Mouse (Mus musculus): Measurements from ENCODE around the gene Pex16. TPM values are rescaled to one million over a fixed set of nuclear protein-coding genes. Genes with fewer than 3 reads are reported as not detected.

The Pex16 gene
- polyA plus RNA-seq, 1 experiment from 2014 or later: 30.8 TPM

DNA sequence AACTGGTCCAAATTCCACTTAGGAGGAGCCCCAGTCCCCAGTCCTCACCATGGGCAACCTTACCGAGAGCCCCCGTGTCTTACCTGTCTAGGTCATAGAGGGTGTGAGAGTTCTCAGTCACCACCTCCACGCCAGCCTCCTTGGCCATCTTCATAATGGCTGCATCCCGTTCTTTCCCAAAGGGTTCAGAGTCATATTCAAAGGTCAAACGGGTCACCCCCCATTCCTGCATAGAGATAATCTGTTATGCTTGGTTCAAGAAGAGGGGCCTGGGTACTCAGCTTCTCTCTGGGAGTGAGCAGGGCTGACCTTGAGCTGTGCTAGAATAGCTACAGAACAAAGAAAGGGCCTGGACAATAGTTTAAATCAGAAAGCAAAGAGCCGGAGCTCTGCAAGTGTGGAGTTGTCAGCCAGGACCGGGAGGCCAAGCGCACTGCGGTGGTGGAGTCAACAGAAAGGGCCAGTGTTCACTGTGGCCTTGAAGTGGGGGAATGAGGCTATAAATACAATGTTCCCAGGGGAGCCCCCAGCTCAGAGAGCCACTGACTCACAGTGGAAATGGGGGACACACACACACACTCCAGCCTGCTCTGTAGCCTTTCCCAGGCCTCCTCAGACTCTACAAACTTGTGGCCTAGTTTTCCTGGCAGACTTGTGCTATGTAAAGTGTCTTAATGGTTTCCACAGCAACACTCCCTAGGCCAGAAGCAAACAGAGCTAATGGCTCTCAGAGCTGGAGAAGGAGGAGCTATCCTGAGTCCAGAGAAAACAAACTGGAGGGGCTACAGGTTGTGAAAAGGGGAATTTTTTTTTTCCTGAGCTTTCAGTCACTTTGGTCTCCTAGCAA, 50.2 kb downstream of the Pex16 start:
- peaks cover 46% of the 10 kb centered on the region for H3K4me1 ChIP-seq (ENCODE audit: insufficient read depth, low read depth, low read length)

DNA sequence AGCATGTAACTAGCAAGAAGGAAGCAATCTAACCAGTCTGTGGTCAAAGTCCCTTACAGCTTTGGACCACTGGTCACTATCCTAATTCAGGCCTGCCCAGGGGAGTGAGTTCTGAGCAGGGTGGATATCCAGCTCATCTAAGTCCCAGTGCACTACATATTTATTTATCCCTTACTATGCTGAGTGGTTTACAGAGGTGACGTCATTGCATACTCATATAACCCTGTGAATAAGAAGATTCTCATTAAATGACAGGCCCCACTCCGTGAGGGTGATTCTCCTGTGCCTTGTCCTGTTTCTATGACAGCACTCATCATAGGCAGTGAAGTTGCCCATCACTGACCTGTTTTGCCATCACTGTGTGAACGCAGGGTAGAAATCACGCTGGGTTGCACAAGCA, 50.9 kb downstream of the Pex16 start:
- peaks cover 29% of the 10 kb centered on the region for H3K36me3 ChIP-seq (ENCODE audit: insufficient read depth, low read length)
- peak overlapping the region; percentile 95; the same call in 1 of the 2 replicates for H3K27ac ChIP-seq (ENCODE audit: low read length)
- 69% methylated on average over 4 of the region's 4 CpGs for WGBS
- TF ChIP-seq EP300 (IDR thresholded peaks at IDR 0.05) (no peak), CTCF (IDR thresholded peaks at IDR 0.05) (no peak)
- DNase-seq (ENCODE audit: low spot score) (no peak), ATAC-seq (no peak)
- no peaks in the 10 kb centered on the region for H3K27me3 ChIP-seq (replicated peaks; ENCODE audit: insufficient read depth, low read length)
- peaks cover 51% of the 10 kb centered on the region for H3K4me1 ChIP-seq (ENCODE audit: insufficient read depth, low read depth, low read length)
- no peak overlapping the region for H3K4me3 ChIP-seq (ENCODE audit: low read depth, low read length)
- no peak overlapping the region for H3K4me2 ChIP-seq (replicated peaks; ENCODE audit: low read depth, low read length)
- H3K9me3 ChIP-seq (ENCODE audit: low read length): no peaks in the 10 kb centered on the region
- no peak overlapping the region for H3K9ac ChIP-seq (replicated peaks; ENCODE audit: low read depth)

More for the DNA sequence above, 50.2 kb downstream of the Pex16 start:
- Histone ChIP-seq H3K27ac (ENCODE audit: low read length) (peak overlapping the region; percentile 95), H3K4me3 (ENCODE audit: low read depth, low read length) (no peak overlapping the region), H3K27me3 (replicated peaks; ENCODE audit: insufficient read depth, low read length) (no peaks in the 10 kb centered on the region), H3K36me3 (ENCODE audit: insufficient read depth, low read length) (peaks cover 36% of the 10 kb centered on the region), H3K9me3 (ENCODE audit: low read length) (no peaks in the 10 kb centered on the region), H3K4me2 (replicated peaks; ENCODE audit: low read depth, low read length) (peak overlapping the region; percentile 25; the same call in 1 of the 2 replicates), H3K9ac (replicated peaks; ENCODE audit: low read depth) (peak overlapping the region; percentile 2; the same call in 1 of the 2 replicates)
- DNase-seq (ENCODE audit: low spot score): peak; percentile 96
- TF ChIP-seq CTCF (IDR thresholded peaks at IDR 0.05) (no peak), EP300 (IDR thresholded peaks at IDR 0.05) (peak; percentile 46; the same call in 1 of the 2 replicates)
- WGBS: 56% methylated on average over 9 of the region's 9 CpGs
- peak; percentile 71 for ATAC-seq

DNA sequence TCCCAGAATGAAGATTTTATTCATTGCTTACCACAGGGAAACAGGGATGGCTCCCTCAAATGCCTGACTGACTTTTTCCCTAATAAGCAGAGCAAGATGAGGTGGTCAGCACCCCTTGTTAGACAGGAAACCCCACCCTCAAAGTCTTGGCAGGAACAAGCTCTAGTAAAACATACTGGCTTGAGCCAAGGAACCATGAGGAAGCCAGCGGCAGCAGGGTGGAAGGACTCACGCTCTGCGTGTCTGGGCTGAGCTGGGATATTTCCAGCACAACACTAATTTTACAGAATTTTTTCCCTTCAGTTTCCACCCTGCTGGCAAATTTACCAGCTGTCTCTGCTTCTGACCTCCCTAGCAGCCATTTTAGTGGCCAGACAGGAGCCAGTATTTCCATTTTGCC, 52.0 kb downstream of the Pex16 start:
- TF ChIP-seq EP300 (IDR thresholded peaks at IDR 0.05) (peak; percentile 48; the same call in 1 of the 2 replicates), CTCF (IDR thresholded peaks at IDR 0.05) (no peak)
- Histone ChIP-seq H3K9ac (replicated peaks; ENCODE audit: low read depth) (no peak overlapping the region), H3K27ac (ENCODE audit: low read length) (peak overlapping the region; percentile 95), H3K4me1 (ENCODE audit: insufficient read depth, low read depth, low read length) (peaks cover 59% of the 10 kb centered on the region), H3K4me2 (replicated peaks; ENCODE audit: low read depth, low read length) (0 out of 2 replicates have a peak overlapping the region, but pooled peaks have one; percentile 6), H3K9me3 (ENCODE audit: low read length) (no peaks in the 10 kb centered on the region), H3K36me3 (ENCODE audit: insufficient read depth, low read length) (peaks cover 20% of the 10 kb centered on the region; the same call in 1 of the 2 replicates), H3K4me3 (ENCODE audit: low read depth, low read length) (no peak overlapping the region), H3K27me3 (replicated peaks; ENCODE audit: insufficient read depth, low read length) (no peaks in the 10 kb centered on the region)
- peak; percentile 61 for DNase-seq (ENCODE audit: low spot score)
- WGBS: 24% methylated on average over 3 of the region's 3 CpGs
- ATAC-seq: no peak

DNA sequence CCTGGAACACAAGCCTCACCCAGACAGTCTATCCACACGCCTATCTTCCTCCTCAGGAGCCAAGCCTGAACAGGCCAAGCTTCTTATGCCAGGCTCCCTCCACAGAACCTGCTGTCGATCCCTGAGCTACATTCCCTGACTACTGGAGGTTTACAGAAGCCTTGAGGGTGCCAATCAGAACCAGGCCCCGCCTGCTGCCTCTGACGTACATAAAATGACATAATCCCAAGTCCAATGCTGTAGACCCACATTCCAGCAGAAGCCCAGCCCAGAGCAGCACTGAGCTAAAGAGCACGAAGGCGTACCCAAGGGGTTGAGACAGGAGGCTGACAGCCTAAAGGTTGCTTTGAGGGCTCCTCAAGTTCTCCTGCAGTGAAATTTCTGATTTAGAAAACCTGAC, 53.4 kb downstream of the Pex16 start:
- TF ChIP-seq EP300 (IDR thresholded peaks at IDR 0.05) (peak; percentile 82; the same call in 1 of the 2 replicates), CTCF (IDR thresholded peaks at IDR 0.05) (peak; percentile 25; the same call in 1 of the 2 replicates)
- Histone ChIP-seq H3K27me3 (replicated peaks; ENCODE audit: insufficient read depth, low read length) (no peaks in the 10 kb centered on the region), H3K27ac (ENCODE audit: low read length) (peak overlapping the region; percentile 95), H3K9ac (replicated peaks; ENCODE audit: low read depth) (no peak overlapping the region; the same call in 1 of the 2 replicates), H3K4me3 (ENCODE audit: low read depth, low read length) (no peak overlapping the region), H3K9me3 (ENCODE audit: low read length) (no peaks in the 10 kb centered on the region), H3K4me1 (ENCODE audit: insufficient read depth, low read depth, low read length) (peaks cover 72% of the 10 kb centered on the region), H3K36me3 (ENCODE audit: insufficient read depth, low read length) (peaks cover 9% of the 10 kb centered on the region; the same call in 1 of the 2 replicates), H3K4me2 (replicated peaks; ENCODE audit: low read depth, low read length) (peak overlapping the region; percentile 2; the same call in 1 of the 2 replicates)
- ATAC-seq: peak; percentile 76
- WGBS: 19% methylated on average over 6 of the region's 6 CpGs
- DNase-seq (ENCODE audit: low spot score): peak; percentile 96

DNA sequence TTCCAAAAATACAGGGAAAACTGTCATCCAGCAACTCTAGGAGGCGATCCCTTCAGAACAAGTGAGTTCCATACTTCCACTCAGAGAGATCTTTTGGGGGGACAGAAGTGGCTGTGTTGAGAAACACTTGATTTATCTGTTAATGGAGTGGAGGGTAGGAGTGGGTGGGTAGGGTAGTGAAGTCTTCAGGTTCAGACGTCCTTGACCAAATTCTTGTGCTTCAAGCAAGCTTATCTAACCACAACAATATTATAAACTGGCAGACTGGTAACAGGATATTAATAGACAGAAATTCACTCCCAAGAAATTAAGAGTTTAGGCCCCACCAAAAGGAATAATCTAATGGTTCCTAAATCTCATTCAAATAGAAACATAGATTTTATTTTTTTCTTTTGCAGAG, 55.6 kb downstream of the Pex16 start:
- Histone ChIP-seq H3K4me3 (ENCODE audit: low read depth, low read length) (no peak overlapping the region), H3K9ac (replicated peaks; ENCODE audit: low read depth) (peak overlapping the region; percentile 13; the same call in 1 of the 2 replicates), H3K27me3 (replicated peaks; ENCODE audit: insufficient read depth, low read length) (no peaks in the 10 kb centered on the region), H3K4me1 (ENCODE audit: insufficient read depth, low read depth, low read length) (peaks cover 56% of the 10 kb centered on the region), H3K27ac (ENCODE audit: low read length) (peak overlapping the region; percentile 95), H3K9me3 (ENCODE audit: low read length) (no peaks in the 10 kb centered on the region), H3K36me3 (ENCODE audit: insufficient read depth, low read length) (no peaks in the 10 kb centered on the region), H3K4me2 (replicated peaks; ENCODE audit: low read depth, low read length) (peak overlapping the region; percentile 14; the same call in 1 of the 2 replicates)
- TF ChIP-seq CTCF (IDR thresholded peaks at IDR 0.05) (no peak), EP300 (IDR thresholded peaks at IDR 0.05) (peak; percentile 46; the same call in 1 of the 2 replicates)
- ATAC-seq (no peak), DNase-seq (ENCODE audit: low spot score) (peak; percentile 25)
- 55% methylated on average over 2 of the region's 2 CpGs for WGBS

Small RNA genes lying within 50 kb of the gene (microRNA-seq; reads per million reads assigned to microRNA genes)
- not detected for gene Mir7000

Other genes starting within 250 kb of the Pex16 start
- 17.1 and 18.7 TPM in 2 replicates for gene Large2, start 193 bp downstream of the Pex16 start, polyA plus RNA-seq (2015; fragmentation: Nextera tagmentation; extraction: Ambion mirVana)
- gene 1700029I15Rik, start 7.9 kb downstream of the Pex16 start, polyA plus RNA-seq (2015; fragmentation: Nextera tagmentation; extraction: Ambion mirVana): 2.3 TPM in 2 replicates
- gene Mapk8ip1, start 26.6 kb downstream of the Pex16 start, polyA plus RNA-seq (2015; fragmentation: Nextera tagmentation; extraction: Ambion mirVana): 7.8 and 9.7 TPM in 2 replicates
- 36.3 and 36.6 TPM in 2 replicates for gene Cry2, start 59.4 kb downstream of the Pex16 start, polyA plus RNA-seq (2015; fragmentation: Nextera tagmentation; extraction: Ambion mirVana)
- 12.9 and 13.1 TPM in 2 replicates for gene Slc35c1, start 85.9 kb downstream of the Pex16 start, polyA plus RNA-seq (2015; fragmentation: Nextera tagmentation; extraction: Ambion mirVana)
- gene Chst1, start 225.0 kb downstream of the Pex16 start, polyA plus RNA-seq (2015; fragmentation: Nextera tagmentation; extraction: Ambion mirVana): 5.2 TPM in 2 replicates